Mouse (Mus musculus) WW6 (cell line): ENCODE data around the gene Lrrc3c.
"Not testable (repeated sequence)": the region's sequence is repeated elsewhere in the genome, so short reads cannot be mapped to it uniquely, and the experiment has no call there.

Experiments
- DNase-seq: peaks from one replicate; pipeline ENCODE4 v3.0.0-alpha.2; 2013; ENCODE audit warnings: low read depth, low spot score

The Lrrc3c gene

GRCm38 (mm10) chr11:98586087-98586891, 11.8 kb upstream of the Lrrc3c start:
- no peak for DNase-seq

DNA sequence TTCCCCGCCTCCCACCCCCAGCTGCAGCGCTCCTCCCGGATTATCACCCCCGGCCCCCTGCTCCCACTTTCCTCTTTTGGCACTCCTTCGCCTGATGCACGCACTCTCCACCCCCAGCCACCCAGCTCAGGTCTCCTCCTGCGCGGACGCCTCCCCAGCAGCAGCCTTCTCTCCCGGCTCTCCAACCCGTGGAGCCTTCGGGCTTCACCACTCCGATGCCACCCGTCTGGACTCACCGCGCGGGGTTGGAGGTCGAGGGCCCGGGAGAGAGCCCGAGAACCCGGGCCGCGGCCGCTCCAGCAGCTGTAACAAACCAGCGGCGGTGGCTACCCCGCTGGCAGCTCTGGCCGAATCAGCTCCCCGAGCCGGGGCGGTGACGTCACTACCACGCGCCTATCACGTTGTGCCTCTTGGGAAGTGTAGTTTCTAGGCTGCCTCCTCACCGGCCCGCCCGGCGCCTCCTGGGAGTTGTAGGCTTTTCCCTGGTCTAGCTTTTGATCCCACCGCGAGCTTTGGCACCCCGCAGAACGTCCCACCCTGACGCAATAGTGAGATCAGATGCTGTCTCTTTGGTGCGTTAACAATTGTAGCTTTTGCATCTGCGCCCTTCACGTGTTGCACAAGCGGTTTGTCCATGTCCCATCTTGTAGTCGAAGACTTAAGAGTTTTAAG, 11.1 kb upstream of the Lrrc3c start, which contains the start of gene Ormdl3:
Gene Ormdl3, minus strand, starts transcription at position 477 of the 672 bp plus-strand sequence.
- DNase-seq = peak; percentile 99

DNA sequence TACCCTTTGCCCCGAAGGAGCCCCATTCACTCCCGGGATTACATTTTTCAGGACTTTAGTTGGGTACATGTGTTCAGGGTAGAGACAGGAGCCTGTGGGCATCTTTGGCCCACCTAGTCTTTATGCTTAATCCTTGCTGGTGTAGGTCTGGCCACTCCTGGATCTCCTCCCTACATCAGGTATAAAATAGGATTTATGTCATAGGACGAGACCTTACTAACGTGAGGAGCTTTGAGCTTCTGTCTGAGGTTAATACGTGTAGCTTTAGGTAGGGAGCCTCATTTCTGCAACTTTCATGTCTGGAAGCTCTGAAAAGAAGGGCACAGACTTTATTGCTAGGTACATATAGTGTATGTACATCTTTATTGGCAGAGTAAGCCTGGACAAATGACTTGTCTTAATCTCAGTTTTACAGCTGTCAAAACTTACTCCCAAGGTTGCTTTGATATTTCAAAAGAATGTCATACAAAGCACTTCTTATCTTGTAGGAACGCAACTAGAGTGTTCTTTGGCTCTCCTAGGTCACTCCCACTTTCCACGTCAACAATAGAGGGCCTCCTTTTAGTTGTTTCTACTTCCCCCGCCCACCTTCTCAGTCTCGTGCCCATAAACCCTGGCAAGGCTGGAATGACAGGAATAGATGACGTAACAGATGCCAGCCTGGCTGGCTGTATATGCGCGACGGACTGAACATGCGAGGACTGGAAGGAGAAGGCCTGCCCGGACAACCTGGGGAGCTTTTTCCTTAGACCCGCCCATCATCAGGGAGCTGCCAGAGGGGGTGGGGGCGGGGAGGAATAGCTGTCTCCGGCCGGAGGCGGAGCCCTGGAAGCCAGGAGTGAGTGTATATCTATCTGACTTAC, 10.2 kb upstream of the Lrrc3c start:
- peak; percentile 57 for DNase-seq

DNA sequence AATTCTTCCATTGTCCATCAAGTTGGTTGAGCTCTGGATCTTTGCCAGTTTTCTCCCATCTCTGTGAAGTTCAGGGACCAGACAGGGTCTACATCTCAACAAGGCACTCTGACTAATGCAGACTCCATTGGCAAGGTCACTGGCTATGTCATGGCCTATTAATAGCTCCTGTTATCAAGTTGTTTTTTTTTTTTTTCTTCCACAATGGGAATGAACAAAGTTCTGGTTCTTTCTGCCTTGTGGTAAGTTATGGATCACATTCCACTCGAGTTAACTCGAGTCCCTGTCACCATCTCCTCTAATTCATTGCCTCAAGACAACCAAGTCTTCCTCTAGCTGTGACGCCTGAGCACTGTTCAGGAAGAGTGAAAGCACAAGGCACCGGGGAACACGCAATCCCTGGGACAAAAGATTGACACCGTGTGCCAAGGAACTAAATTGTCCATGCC, 9.2 kb upstream of the Lrrc3c start:
- no peak for DNase-seq

DNA sequence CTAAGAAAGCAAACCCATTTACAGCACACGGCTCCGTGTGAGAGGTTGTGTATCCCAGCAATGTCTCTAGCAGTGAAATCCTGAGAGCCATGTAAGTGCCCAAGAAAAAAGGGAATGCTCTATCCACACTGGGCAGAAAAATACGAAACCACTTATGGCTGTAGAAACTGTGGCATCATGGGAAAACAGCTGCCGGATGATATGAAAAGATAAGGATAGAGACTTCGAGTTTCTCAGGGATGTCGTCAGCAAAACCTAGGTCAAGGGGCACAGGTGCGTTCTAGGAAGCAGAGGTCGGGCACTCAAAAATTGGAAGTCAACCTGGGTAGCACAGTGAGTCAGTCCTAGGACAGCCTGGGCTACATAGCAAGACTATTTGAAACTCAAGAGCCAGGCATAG, 8.8 kb upstream of the Lrrc3c start:
- DNase-seq = no peak

- DNase-seq = no peak
These were observed 7.3 kb upstream of the Lrrc3c start for GRCm38 (mm10) chr11:98590548-98591445.

DNA sequence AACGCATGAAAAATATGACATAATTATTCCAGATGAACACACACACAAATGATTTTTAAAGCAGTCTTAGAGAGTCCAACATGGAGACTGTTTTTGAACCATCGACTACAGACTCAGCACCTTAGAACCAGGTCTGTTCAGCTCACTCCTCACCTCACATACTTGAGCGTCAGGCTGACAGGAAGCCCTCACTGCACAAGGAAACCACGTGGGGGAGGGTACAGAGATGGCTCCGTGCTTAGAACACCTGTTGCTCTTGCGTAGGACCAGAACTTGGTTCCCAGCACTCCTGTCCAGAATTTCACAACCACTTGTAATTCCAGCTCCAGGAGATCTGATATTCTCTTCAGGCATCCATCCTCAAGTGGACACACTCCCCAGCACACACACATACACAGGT, 3.1 kb upstream of the Lrrc3c start:
- no peak for DNase-seq

DNA sequence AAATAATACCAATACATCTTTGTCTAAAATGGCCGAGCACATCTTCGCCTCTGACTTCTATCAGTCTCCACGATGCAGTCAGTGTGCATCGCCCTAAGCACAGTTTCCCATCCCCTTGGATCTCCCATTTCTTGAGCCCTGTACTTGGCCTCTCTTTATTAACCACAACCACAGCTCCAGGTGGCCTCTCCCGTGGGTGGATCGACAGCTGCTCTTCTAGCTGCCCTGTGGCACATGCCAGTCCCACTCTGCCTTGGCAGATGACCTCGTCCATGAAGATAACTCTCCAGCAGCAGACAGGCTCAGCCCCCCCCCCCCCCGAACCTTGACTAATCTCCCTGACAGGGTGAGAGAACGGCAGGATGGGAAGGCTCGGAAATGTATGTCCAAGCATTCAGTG, 2.6 kb upstream of the Lrrc3c start:
- no peak for DNase-seq

DNA sequence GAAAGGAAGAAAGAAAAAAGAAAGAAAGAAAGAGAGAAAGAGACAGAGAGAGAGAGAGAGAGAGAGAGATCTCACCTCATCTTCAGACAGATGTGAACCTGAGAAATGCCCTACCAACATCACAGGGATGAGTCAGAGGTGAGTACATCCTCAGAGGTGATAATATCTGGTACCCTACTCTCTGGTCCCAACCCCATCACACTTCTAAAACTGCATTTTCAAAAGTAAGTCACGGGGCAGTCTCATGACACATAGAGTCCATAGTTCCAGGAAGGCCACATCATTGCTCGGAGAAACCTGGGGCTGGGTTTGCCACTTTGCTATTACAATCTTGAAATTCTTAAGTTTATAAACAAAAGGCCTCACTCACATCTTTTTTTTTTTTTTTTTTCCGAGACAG, 2.1 kb upstream of the Lrrc3c start:
- DNase-seq = no peak

DNA sequence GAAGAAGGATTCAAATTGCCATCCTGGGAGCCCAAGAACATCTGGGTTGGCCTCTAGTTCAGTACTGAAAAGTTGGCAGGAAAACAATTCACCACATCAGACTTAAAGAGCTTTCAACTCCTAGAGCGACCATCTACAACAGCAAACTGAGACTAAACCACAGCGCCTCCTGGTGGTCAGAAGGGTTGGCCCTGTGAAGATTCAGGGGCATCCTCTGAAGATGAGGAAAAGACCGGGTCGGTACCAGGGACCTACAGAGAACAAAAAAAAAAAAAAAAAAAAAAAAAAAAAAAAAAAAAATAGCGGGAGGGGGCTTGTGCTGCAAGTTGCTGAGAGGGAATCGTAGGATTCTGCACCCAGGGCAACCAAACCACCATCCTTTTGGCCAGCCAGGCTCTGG, 728 bp upstream of the Lrrc3c start:
- peak; percentile 78 for DNase-seq

- no peak for DNase-seq
These were observed 780 bp downstream of the Lrrc3c start for GRCm38 (mm10) chr11:98598851-98599290.

DNA sequence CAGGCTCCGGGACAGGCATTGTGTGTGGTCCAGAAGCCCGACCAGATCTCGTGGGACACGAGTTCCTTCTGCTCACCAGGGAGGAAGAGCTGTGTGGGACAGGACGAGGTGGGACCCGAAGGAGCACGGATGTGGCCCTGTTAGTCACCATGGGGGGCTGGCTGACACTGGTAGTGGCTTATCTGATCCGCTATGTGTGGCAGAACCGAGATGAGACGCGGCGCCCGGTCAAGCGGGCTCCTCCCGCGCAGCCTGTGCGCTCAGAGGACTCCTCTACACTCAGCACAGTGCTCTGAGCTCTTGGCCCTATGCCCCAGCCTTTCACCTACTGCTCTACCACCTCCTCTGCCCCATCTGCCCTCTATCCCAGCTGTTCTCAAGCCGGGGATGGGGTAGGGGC, 1.2 kb downstream of the Lrrc3c start:
- no peak for DNase-seq

DNA sequence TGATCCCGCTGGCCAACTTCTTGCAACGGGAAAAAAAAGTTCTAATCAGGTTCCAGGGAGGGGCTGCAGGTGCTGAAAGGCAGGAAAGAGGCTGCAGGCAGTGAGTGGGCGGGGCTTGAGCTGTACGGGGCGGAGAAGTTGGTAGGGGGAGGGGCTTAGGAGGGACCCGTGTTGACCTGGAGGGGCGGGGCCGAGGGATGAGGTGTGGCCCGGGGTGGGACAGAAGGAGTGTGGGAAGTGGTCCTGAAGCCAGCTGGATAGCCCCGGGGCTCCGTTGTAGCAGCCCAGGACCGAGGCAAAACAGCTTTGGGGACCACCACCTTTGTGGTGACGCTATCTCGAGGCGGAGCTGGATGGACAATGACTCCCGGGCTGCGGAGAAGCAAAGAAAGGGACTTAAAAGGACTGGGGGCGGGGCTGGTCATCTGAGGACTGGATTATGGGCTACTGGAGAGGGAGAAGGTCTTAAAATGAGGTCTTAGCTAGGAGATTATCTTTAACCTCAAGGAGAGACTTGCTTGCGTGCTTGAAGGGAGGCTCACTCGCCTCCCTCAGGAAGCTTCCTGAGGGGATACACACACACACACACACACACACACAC, 4.1 kb downstream of the Lrrc3c start:
- DNase-seq = peak; percentile 79

- DNase-seq = no peak
These were observed 5.9 kb downstream of the Lrrc3c start for GRCm38 (mm10) chr11:98603953-98604352.

DNA sequence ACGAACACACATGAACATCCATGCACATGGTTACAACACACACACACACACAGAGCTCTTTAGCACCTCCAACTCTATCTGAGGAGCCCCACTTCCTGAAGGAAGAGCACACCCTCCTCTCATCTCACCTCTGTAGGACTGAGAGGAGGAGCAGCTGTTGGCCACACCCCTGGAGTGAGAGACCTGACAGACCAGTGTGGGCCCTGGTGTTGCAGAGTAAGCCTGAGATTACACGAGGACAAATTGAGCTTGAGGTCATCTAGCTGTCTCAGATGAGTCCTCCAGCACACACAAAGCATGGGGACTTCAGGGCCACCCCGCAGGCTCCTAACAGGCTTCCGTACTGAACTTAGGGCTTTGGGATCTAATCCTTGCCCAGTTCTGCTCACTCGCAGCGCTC, 6.8 kb downstream of the Lrrc3c start:
- DNase-seq = not testable (repeated sequence)

DNA sequence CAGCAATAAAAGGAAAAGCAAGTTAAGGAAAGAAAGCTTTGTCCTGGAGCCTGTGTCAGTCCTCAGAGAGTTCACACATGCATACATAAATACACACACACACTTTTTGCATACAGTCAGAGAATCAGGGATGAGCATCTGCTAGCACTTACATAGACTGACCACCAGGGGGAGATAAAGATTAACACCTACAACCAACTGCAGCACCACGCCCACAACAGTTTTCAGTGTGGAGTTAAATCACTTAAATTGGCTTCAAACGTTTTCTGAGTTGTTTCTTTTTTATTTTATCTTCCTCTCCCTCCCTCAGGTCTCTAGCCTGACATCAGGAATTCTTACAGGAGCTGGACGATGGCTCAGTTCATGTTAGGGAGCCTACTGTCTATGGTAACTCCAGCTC, 8.7 kb downstream of the Lrrc3c start:
- no peak for DNase-seq

GRCm38 (mm10) chr11:98620791-98621190, 22.7 kb downstream of the Lrrc3c start:
- no peak for DNase-seq

DNA sequence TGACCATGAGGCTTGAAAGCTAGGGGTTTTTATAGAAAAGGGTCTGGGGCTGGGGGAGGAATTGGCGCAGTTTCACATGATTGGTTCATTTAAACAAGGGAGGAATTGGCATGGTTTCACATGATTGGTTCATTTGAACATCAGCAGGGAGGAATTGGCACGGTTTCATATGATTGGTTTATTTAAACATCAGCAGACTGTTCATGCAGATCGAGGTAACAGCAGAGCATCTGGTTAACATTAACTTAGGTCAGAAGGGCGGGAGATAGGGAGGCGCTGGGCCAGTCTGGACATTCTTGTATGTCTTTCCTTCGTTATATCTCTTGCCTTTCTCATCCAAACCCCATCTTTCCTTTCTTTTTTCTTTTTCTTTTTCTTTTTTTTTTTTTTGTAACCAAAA, 25.9 kb downstream of the Lrrc3c start:
- not testable (repeated sequence) for DNase-seq

- not testable (repeated sequence) for DNase-seq
These were observed 26.3 kb downstream of the Lrrc3c start for GRCm38 (mm10) chr11:98624381-98624780.

DNA sequence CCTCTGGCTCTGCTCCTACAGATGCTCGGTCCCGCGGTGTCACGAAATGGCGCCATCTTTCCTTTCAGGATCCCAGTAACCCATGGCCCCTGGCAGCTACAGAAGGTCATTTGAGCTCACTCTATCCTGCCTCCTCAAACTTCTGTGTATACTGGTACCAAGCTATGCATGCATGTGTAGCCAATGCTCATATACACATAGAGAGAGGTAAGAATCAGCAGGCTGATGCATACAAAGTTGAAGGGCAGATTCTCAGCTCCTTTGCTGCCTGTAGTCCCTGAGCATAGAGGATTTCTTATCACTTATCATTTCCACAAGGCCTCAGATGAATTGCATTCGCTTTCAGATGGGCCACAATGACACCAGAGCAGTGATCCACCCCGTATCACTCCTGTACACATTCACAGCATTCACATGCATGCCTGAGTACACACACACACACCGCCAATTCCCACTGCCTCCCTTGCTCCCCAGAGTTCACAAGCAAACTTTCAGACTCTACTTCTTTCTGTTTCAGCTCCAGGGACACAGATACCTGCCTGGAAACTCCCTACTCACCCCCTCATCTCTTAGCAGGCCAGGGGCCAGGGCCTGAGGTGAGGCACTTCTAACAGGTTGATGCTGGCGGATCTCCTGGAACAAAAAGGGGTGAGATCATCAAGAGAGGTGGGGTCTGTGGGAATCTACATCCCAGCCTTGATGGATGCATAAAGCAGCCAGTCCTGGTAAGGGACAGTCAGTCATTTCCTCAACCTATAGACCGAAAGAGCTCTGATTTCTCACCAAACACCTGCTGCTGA, 27.7 kb downstream of the Lrrc3c start, which contains the start of the genes Gm12355 and Gsdma3:
Gene Gm12355, minus strand, starts transcription at position 51 of the 800 bp plus-strand sequence.
Gene Gsdma3, plus strand, starts transcription at position 750 of the 800 bp plus-strand sequence.
- DNase-seq = no peak
